Mouse (Mus musculus) c-Kit-positive CD71-positive TER-119-negative erythroid progenitor cells, embryonic 14.5 days (primary cell): Measurements from ENCODE around the gene C1qtnf7.

ENCODE experiments used
- DNase-seq: peaks from one replicate; pipeline ENCODE4 v3.0.0-alpha.2; 2013; ENCODE audit warnings: low read depth

C1qtnf7 gene

GRCm38 (mm10) chr5:43539871-43540270 is 24.5 kb downstream of the C1qtnf7 start:
- no peak for DNase-seq

- DNase-seq, result no peak
Measured at GRCm38 (mm10) chr5:43541492-43541891, 26.2 kb downstream of the C1qtnf7 start.

- DNase-seq, result no peak
Measured at GRCm38 (mm10) chr5:43542246-43542845, 27.0 kb downstream of the C1qtnf7 start.

- no peak for DNase-seq
Measured at GRCm38 (mm10) chr5:43549951-43550350, 34.6 kb downstream of the C1qtnf7 start.

- no peak for DNase-seq
Measured at GRCm38 (mm10) chr5:43550444-43550843, 35.1 kb downstream of the C1qtnf7 start.

- no peak for DNase-seq
Measured at GRCm38 (mm10) chr5:43554871-43555270, 39.5 kb downstream of the C1qtnf7 start.

DNA sequence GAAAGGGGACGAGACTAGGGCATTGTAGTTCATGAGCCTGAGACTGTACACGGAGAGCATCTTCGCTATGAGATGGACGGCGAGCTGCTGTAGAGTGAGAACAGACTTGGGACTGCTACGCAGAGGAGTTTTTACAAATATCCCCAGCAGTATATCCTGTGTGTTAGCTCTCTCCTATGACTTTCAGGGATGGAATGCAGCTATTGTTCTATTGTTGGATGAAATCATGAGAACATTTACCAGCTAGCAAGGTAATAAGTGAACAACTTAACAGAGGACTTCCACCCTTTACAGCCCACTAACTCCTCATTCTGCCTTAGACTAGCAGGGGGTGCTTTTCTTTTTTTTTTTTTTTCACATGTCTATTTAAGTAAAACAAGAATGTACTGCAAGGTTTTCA is 40.1 kb downstream of the C1qtnf7 start:
- DNase-seq, result no peak

- no peak for DNase-seq
Measured at GRCm38 (mm10) chr5:43557436-43557835, 42.1 kb downstream of the C1qtnf7 start.

GRCm38 (mm10) chr5:43561639-43562252 is 46.4 kb downstream of the C1qtnf7 start:
- no peak for DNase-seq

DNA sequence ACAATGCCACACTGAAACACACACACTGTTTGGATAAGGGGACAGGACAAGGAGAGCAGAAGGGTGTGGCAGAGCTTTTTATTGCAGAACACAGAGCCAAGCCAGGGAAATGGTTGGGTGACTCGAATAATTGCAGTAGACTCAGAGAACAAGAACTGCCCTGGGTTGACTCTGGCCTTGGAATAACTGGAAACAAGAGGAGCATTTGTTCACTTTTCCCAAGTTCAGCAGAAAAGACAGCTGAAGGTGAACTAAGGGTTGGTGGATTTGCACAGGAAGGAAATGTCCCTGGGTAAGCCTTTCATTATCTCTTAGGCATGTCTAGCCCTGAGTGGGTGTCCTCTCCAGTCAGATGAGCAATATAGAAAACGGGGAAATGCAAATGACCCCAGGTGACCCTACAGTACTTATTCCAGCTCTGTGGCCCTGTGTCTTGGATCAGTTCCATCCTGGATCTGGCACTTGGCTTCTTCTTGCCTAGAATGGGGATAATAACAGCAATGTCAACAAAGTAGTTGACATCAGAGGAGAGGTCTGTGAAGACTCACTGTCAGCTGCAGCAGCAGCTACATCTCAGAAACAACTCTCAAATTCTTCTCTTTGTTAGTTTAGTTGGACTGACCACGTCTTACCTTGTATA is 54.5 kb downstream of the C1qtnf7 start:
- DNase-seq, result no peak

- DNase-seq, result no peak
Measured at GRCm38 (mm10) chr5:43582876-43583275, 67.5 kb downstream of the C1qtnf7 start.

DNA sequence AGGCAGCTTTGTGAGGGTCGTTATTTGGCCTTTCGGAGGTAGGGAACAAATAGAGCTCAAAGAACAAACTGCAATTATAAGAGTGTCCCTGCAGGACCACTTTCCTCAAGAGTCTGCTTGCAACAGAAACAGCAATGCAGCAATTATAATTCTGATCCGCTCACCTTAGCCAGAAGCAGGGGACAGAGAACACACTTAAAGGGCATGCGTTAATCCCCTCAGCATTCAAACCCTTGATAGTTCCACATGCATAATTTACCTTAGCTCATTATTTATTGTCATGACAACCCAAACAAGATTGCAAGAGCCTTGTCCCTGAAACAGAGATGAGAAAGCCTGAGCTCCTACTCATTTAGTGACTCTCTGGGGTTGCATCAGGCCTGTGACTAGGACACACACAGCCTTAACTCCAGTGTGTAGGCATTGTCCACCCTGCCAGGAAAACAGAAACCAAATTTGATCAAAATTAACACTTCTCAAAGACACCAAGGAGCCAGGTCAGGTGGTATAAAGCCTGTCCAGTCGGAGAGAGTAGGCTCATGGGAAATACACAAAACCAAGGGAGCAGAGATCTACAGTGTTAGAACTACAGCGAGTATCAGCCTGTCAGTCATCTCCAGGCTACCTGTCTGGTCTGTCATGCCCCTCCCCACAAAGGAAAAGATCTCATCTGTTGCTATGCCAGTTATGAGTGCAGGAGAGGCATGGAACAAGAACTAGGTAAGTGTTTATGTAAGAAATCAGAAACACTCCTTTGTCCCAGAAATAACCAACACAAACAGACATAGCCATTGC is 68.2 kb downstream of the C1qtnf7 start:
- DNase-seq, result no peak

- DNase-seq, result no peak
Measured at GRCm38 (mm10) chr5:43584464-43584863, 69.1 kb downstream of the C1qtnf7 start.

GRCm38 (mm10) chr5:43585406-43586245 is 70.3 kb downstream of the C1qtnf7 start:
- DNase-seq, result no peak

DNA sequence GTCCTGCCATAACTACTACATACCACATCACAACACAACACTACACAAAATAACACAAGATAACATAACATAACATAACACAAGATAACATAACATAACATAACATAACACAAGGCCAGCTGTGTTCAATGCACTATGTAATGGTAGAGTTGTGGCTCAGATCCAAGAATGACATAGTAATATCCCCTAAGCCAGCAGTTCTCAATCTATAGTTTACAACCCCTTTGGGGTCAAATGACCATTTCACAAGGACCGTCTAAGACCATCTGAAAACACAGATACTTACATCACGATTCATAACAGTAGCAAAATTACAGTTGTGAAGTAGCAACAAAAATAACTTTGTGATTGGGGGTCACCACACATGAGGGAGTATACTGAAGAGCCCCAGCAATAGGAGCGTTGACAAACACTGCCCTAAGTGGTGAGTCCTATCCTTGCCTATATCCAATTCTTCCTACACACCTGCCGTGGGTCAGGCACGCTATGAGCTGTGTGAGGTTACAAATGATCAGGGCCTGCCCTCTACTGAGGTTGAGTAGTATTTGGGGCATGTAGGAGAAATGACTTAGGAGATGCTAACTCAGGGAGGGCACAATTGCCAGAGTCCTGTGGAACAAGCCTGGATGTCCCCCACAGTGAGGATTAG is 73.6 kb downstream of the C1qtnf7 start:
- no peak for DNase-seq

DNA sequence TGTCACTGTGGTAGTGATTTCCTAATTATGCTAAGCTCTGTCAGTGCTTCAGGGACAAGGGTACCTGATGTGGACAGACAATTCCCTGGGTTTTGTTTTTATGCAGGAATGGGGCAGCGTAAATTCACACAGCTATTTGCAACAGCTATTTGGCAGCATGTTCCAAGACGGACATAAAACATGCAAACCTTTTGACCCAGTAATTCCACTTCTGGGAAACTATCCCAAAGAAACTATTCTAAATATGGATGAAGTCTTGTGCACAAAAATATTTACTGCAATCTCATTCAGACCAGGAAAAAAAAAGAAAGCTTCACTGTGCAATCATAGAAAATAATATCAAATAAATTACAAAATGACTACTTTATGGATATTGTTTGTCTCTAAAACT is 74.1 kb downstream of the C1qtnf7 start:
- DNase-seq, result no peak

GRCm38 (mm10) chr5:43590311-43590731 is 75.0 kb downstream of the C1qtnf7 start:
- no peak for DNase-seq

- DNase-seq, result no peak
Measured at GRCm38 (mm10) chr5:43601601-43602000, 86.3 kb downstream of the C1qtnf7 start.

- no peak for DNase-seq
Measured at GRCm38 (mm10) chr5:43602518-43602917, 87.2 kb downstream of the C1qtnf7 start.

DNA sequence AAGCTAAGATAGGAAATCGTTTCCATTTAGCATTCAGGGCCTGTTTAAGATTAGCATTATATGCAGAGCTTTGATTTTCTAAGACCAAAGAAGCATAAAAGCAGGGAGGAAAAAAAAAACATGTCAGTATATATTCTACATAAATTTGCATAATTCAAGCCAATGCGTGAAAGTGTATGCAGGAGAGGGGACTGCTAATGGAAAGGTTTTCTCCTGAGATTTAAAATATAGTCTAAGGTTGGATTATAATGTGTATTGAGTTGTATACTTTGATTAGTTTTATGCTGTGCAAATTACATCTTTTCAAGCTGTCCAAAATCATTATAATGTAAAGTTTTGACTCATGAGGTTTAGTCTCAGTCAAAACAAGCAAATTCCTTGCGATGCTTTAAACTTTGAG is 88.2 kb downstream of the C1qtnf7 start:
- no peak for DNase-seq

DNA sequence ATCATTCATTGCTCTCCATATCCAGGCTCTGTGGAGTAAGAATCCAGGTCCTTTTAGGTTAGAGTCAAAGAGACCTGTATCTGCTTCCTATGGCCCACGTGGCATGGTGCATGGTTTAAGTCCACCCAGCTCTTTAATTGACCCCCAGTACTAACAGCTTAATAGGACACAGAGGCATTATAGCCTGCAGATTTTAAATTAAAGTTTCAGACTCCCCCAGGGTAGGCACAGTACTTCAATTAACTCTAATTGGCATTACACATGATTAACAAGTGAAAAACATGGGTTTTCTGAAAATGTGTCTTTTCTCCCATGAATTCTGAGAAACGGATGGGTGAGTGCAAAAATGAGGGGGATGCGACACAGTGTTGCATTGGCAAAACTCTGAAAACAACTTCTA is 92.7 kb downstream of the C1qtnf7 start:
- no peak for DNase-seq
